Mouse (Mus musculus) forebrain, postnatal 0 days (tissue): ENCODE results near the gene Slc35g1. TPM values are rescaled to one million over a fixed set of nuclear protein-coding genes. Genes with fewer than 3 reads are reported as not detected.
A peak's percentile ranks its signal among the peaks of the same experiment; 100 is the strongest.

Experiments
- ATAC-seq: fragments of 200-750 bp; cut with Nextera tagmentation; 2 replicates; pipeline ENCODE4 v1.8.0; 2017; ENCODE audit warnings: mild to moderate bottlenecking, moderate library complexity
- DNase-seq: peaks from one replicate; pipeline ENCODE4 v3.0.0-alpha.2; 2015
- H3K27ac ChIP-seq: fragments of 300-500 bp; sonication (generic); 2 replicates; pipeline ENCODE4 v1.5.1; 2014; ENCODE audit warnings: low read depth, mild to moderate bottlenecking, antibody characterized with exemption, low read length, moderate library complexity, mixed read lengths
- H3K27me3 ChIP-seq: fragments of 300-500 bp; sonication (generic); 2 replicates; pipeline ENCODE4 v1.6.1; 2014; ENCODE audit warnings: mild to moderate bottlenecking, low read length, mixed read lengths; ENCODE audit not compliant: insufficient read depth
- H3K36me3 ChIP-seq: fragments of 300-500 bp; sonication (generic); 2 replicates; pipeline ENCODE4 v1.6.1; 2014; ENCODE audit warnings: mild to moderate bottlenecking, moderate library complexity; ENCODE audit not compliant: insufficient read depth
- H3K4me1 ChIP-seq: fragments of 300-500 bp; sonication (generic); 2 replicates; pipeline ENCODE4 v1.6.1; 2014; ENCODE audit warnings: antibody characterized with exemption; ENCODE audit not compliant: insufficient read depth
- H3K4me2 ChIP-seq: fragments of 300-500 bp; sonication (generic); 2 replicates; pipeline ENCODE4 v1.6.1; 2014; ENCODE audit warnings: low read depth, mild to moderate bottlenecking, moderate library complexity
- H3K4me3 ChIP-seq: fragments of 300-500 bp; sonication (generic); 2 replicates; pipeline ENCODE4 v1.5.1; 2014; ENCODE audit warnings: low read depth, low read length, mixed read lengths
- H3K9ac ChIP-seq: fragments of 300-500 bp; sonication (generic); 2 replicates; pipeline ENCODE4 v1.6.1; 2014; ENCODE audit warnings: mild to moderate bottlenecking
- H3K9me3 ChIP-seq: fragments of 300-500 bp; sonication (generic); 2 replicates; pipeline ENCODE4 v1.6.1; 2016; ENCODE audit warnings: low read length
- CTCF ChIP-seq: sonication (generic); IDR thresholded peaks from 2 replicates; pipeline ENCODE4 v1.5.1; 2016; ENCODE audit warnings: antibody characterized with exemption, control low read depth, low read depth
- WGBS: fragments of 180-500 bp; shearing (Covaris S2); extraction: QIAGEN DNeasy Blood & Tissue Kit; methylation state at CpG from one replicate; pipeline ENCODE4 v1.1.7; 2014; 5-methylcytosine and 5-hydroxymethylcytosine counted together
- polyA plus RNA-seq: library from polyadenylated mRNA; unstranded; fragments of >200 nt; fragmentation: Nextera tagmentation; extraction: Ambion mirVana; gene quantifications from 2 replicates; pipeline ENCODE4 v1.2.1, GENCODE M21; 2015
- total RNA-seq: library from RNA; depleted of rRNA; stranded (reverse); fragments of >200 nt; gene quantifications from 2 replicates; pipeline ENCODE4 v1.2.3, GENCODE M21; 2014; rRNA removed

Slc35g1 gene
- 2.8 and 3.2 TPM in 2 replicates for total RNA-seq
- 0.86 and 1.3 TPM in 2 replicates for polyA plus RNA-seq

DNA sequence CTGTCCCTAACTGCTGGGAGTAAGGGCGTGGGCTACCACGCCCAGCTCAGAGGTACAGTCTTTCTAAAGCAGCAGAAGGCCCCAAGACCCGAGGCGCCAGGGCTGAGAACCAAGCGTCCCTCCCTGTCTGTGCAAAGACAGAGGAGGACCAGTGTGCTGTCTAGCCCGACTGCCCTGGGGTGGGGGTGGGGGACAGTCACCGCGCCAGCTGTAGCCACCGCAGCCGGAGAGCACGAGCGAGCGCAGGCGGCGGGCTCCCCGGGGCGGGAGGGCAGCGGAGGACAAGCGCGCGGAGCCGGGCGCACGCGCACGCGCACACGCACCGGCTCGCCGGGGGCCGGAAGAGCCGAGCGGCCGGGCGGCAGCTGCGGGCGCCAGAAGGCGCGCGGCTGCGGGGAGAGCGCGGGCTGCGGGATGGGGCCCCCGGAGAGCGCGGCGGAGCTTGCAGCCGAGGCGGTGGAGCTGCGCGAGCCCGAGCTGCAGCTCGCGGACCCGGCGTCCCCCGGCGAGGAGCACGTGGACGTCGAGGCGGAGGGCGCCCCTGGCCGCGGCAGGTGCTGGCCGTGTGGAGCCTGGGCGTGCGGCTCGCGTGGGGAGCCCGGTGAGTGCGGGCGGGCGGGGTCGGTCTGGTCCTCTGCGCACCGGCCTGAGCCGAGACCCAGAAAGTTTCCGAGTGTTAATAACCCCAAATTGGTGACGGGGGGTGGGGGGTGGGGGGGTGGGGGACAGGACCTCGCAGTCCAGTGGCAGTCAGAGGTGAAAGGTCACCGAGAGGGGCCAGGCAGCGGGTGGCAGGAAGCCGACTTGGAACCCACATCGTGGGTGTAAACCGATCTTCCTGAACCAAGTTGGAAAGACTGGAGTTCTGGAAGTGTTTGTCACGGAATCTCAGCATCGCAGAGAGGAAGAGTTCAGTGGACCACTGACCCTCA, at the start of gene Slc35g1:
Slc35g1 (plus strand) TSS at position 280 of the 932 bp plus-strand sequence.
- peak within 1 kb of the TSS; percentile 69 for H3K9ac ChIP-seq
- H3K36me3 ChIP-seq, result no peaks in the 10 kb centered on the region
- no peak within 1 kb of the TSS for H3K27ac ChIP-seq
- peak within 1 kb of the TSS; percentile 67 for H3K4me3 ChIP-seq
- no peaks in the 10 kb centered on the region for H3K4me1 ChIP-seq
- DNase-seq (peak; percentile 85), ATAC-seq (peak; percentile 90)
- TF ChIP-seq CTCF, result no peak
- no peaks in the 10 kb centered on the region for H3K9me3 ChIP-seq
- no peaks in the 10 kb centered on the region for H3K27me3 ChIP-seq
- WGBS, result 4% methylated on average over 60 of the region's 90 CpGs
- H3K4me2 ChIP-seq, result peak within 1 kb of the TSS; percentile 82

DNA sequence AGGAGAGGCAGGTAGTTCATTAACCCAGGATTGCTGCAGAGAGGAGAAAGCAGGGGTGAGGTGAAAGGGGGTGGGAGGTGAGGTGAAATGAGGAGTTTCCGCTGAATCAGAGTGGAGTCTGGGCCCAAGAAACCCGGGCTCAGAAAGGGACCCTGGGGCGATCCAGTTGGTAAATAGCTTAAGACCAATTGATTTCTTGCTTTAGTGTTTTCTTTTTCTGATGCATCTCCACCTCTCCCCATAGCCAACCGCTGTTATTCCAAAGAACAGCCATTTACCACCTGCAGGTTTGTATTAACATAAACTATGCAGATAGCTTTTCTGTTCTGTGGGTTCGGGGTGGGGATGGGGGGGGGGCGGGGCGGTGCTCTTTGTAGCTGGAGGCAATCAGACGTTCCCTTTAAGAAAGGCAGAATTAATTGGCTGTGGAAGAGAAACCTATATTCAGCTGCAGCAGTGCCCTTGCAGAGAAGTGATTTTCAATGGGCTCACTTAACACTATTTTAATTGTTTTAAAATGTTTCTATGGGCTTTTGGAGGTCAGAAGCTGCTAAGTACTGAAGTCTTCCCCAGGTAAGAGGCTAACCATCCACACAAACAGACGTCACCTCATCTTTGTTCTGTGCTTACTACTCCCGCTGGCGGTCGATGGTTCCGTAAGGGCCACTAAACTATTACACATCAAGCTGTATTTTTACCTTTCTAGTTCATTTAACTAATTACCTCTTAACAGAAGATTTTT, 47.3 kb upstream of the Slc35g1 start:
- 10% methylated on average over 13 of the region's 13 CpGs for WGBS
- Histone ChIP-seq H3K9me3 (no peaks in the 10 kb centered on the region), H3K27me3 (no peaks in the 10 kb centered on the region), H3K4me3 (peak overlapping the region; percentile 33), H3K4me2 (peak overlapping the region; percentile 44), H3K9ac (peak overlapping the region; percentile 49; the same call in 1 of the 2 replicates), H3K4me1 (no peaks in the 10 kb centered on the region), H3K27ac (peak overlapping the region; percentile 64), H3K36me3 (no peaks in the 10 kb centered on the region)
- TF ChIP-seq CTCF, result no peak
- ATAC-seq, result peak; percentile 88
- peak; percentile 52 for DNase-seq

DNA sequence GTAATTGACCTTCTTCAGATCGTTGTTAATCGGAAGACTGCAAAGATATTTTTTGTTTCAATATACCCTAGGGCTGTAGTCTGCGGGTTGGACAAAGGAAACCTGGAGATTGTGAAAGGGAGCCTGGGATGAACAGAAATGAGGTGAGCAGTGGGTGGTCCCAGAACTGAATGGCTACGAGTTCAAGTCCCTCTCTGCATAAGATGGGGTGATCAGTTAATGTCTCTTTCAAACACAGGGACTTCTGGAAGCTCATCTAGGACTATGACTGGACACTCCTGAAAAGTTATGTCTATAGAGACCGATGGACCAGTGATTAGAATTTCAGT, 46.8 kb upstream of the Slc35g1 start:
- Histone ChIP-seq H3K4me1 (no peaks in the 10 kb centered on the region), H3K36me3 (no peaks in the 10 kb centered on the region), H3K27ac (no peak overlapping the region; the same call in 1 of the 2 replicates), H3K9me3 (no peaks in the 10 kb centered on the region), H3K27me3 (no peaks in the 10 kb centered on the region), H3K4me3 (peak overlapping the region; percentile 33), H3K9ac (peak overlapping the region; percentile 49; the same call in 1 of the 2 replicates), H3K4me2 (peak overlapping the region; percentile 44)
- no peak for ATAC-seq
- WGBS, result 33% methylated on average over 5 of the region's 5 CpGs
- no peak for TF ChIP-seq CTCF
- DNase-seq, result no peak

DNA sequence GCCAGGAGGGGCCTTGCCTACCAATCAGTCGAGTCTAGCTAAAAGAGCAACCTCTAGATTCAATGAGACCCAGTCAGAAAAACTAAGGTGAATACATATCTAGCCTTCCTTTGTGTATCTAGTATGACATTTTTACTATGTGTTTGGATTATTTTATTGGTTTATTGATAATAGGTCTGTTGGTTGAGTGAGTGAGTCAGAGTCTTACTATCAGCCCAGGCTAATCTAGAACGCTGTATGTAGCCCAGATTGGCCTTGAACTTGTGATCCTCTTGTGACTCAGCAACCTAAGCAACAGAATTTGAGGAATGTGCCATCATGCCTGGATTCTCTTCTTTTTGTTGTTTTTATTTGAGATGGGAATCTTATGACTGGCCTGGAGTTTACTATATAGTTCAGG, 44.6 kb upstream of the Slc35g1 start:
- Histone ChIP-seq H3K4me3 (no peak overlapping the region), H3K9me3 (no peaks in the 10 kb centered on the region), H3K9ac (no peak overlapping the region), H3K27ac (no peak overlapping the region), H3K36me3 (no peaks in the 10 kb centered on the region), H3K4me1 (no peaks in the 10 kb centered on the region), H3K27me3 (no peaks in the 10 kb centered on the region), H3K4me2 (no peak overlapping the region)
- WGBS, result 96% methylated on average over 2 of the region's 2 CpGs
- no peak for DNase-seq
- ATAC-seq, result no peak
- TF ChIP-seq CTCF, result no peak

DNA sequence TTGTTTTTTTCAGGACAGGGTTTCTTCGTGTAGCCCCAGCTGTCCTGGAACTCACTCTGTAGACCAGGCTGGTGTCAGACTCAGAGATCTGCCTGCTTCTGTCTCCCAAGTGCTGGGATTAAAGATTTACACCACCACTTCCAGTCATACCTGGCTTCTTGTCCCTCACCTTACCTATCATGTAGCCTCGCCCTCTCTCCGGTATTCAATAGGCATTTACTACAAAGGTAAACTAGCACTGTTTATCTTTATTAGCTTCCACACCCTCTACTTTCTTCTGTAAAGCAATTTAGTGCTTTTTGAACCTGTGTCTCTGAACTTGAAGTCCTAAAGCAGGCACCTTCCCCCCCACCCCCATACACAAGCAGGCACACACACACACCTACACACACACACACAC, 44.1 kb upstream of the Slc35g1 start:
- Histone ChIP-seq H3K27me3 (no peaks in the 10 kb centered on the region), H3K27ac (no peak overlapping the region), H3K4me1 (no peaks in the 10 kb centered on the region), H3K4me2 (no peak overlapping the region), H3K4me3 (no peak overlapping the region), H3K36me3 (no peaks in the 10 kb centered on the region), H3K9me3 (no peaks in the 10 kb centered on the region), H3K9ac (no peak overlapping the region)
- no peak for ATAC-seq
- 90% methylated on average over 3 of the region's 3 CpGs for WGBS
- no peak for DNase-seq
- no peak for TF ChIP-seq CTCF

DNA sequence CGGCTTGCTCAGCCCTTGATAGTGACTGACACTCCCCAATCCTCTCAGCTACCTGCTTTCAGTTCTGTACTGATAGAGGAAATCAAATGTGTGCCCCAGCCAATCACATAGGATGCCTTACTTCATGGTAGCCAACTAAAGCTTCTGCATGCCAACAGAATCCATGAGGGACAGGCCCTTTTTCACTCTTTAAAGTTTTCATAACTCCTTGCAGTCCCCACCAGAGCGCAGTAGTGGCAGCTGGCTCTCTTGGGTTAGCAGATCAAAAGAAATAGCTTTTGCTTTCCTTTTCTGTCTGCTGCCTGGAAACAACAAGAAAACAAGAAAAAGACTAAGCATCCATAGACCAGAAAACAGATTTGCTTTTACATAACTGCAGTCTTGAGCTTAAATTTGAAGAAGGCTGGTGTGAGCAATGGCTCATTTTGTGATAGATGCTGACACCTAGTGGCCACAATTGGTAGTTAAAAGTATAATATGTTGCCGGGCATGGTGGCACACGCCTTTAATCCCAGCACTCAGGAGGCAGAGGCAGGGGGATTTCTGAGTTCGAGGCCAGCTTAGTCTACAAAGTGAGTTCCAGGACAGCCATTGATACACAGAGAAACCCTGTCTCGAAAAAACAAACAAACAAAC, 43.2 kb upstream of the Slc35g1 start:
- peak; percentile 88 for DNase-seq
- H3K4me3 ChIP-seq, result no peak overlapping the region
- peak; percentile 74 for ATAC-seq
- no peaks in the 10 kb centered on the region for H3K36me3 ChIP-seq
- no peak overlapping the region for H3K4me2 ChIP-seq
- no peaks in the 10 kb centered on the region for H3K27me3 ChIP-seq
- WGBS, result 42% methylated on average over 6 of the region's 6 CpGs
- no peaks in the 10 kb centered on the region for H3K9me3 ChIP-seq
- no peaks in the 10 kb centered on the region for H3K4me1 ChIP-seq
- TF ChIP-seq CTCF, result peak; percentile 86
- no peak overlapping the region for H3K9ac ChIP-seq
- H3K27ac ChIP-seq, result no peak overlapping the region
